Mouse (Mus musculus) heart, postnatal 0 days (tissue): Measurements from ENCODE around the gene Vangl2. TPM values are rescaled to one million over a fixed set of nuclear protein-coding genes. Genes with fewer than 3 reads are reported as not detected.
"Not testable (repeated sequence)": the region's sequence is repeated elsewhere in the genome, so short reads cannot be mapped to it uniquely, and the experiment has no call there.

ENCODE experiments used
- ATAC-seq: fragments of 200-750 bp; cut with Nextera tagmentation; 2 replicates; pipeline ENCODE4 v1.8.0; 2017; ENCODE audit warnings: low read depth, moderate number of reproducible peaks, moderate library complexity; ENCODE audit not compliant: insufficient read depth
- DNase-seq: peaks from one replicate; pipeline ENCODE4 v3.0.0-alpha.2; 2016; ENCODE audit warnings: low spot score
- H3K27ac ChIP-seq: fragments of 300-500 bp; sonication (generic); 2 replicates; pipeline ENCODE4 v1.5.1; 2014; ENCODE audit warnings: low read depth, mild to moderate bottlenecking
- H3K27me3 ChIP-seq: fragments of 300-500 bp; sonication (generic); 2 replicates; pipeline ENCODE4 v1.6.1; 2014; ENCODE audit warnings: low read length, mixed read lengths; ENCODE audit not compliant: control insufficient read depth, insufficient read depth
- H3K36me3 ChIP-seq: fragments of 300-500 bp; sonication (generic); replicated peaks from 2 replicates; pipeline ENCODE4 v1.6.1; 2014; ENCODE audit warnings: low read length, mixed read lengths; ENCODE audit not compliant: control insufficient read depth, insufficient read depth
- H3K4me1 ChIP-seq: fragments of 300-500 bp; sonication (generic); 2 replicates; pipeline ENCODE4 v1.6.1; 2014; ENCODE audit warnings: antibody characterized with exemption; ENCODE audit not compliant: control insufficient read depth, insufficient read depth
- H3K4me2 ChIP-seq: fragments of 300-500 bp; sonication (generic); 2 replicates; pipeline ENCODE4 v1.6.1; 2014; ENCODE audit warnings: low read depth, mild to moderate bottlenecking, low read length, moderate library complexity
- H3K4me3 ChIP-seq: fragments of 300-500 bp; sonication (generic); 2 replicates; pipeline ENCODE4 v1.5.1; 2014; ENCODE audit warnings: low read depth, low read length
- H3K9ac ChIP-seq: fragments of 300-500 bp; sonication (generic); replicated peaks from 2 replicates; pipeline ENCODE4 v1.6.1; 2014; ENCODE audit warnings: low read depth, low read length, mixed read lengths
- H3K9me3 ChIP-seq: fragments of 300-500 bp; sonication (generic); replicated peaks from 2 replicates; pipeline ENCODE4 v1.6.1; 2016; ENCODE audit warnings: low read length; ENCODE audit not compliant: control insufficient read depth
- CTCF ChIP-seq: IDR thresholded peaks from 2 replicates; pipeline ENCODE4 v1.5.1; 2016; ENCODE audit warnings: antibody characterized with exemption, control low read depth, low read depth
- EP300 ChIP-seq: IDR thresholded peaks from 2 replicates; pipeline ENCODE4 v1.6.1; 2016; ENCODE audit warnings: antibody characterized with exemption, low read depth
- WGBS: fragments of 180-500 bp; shearing (Covaris S2); extraction: QIAGEN DNeasy Blood & Tissue Kit; methylation state at CpG from one replicate; pipeline ENCODE4 v1.1.7; 2014; 5-methylcytosine and 5-hydroxymethylcytosine counted together
- polyA plus RNA-seq: library from polyadenylated mRNA; unstranded; fragments of >200 nt; fragmentation: Nextera tagmentation; extraction: Ambion mirVana; gene quantifications from 2 replicates; pipeline ENCODE4 v1.2.1, GENCODE M21; 2015
- total RNA-seq: library from RNA; depleted of rRNA; stranded (reverse); fragments of >200 nt; gene quantifications from 2 replicates; pipeline ENCODE4 v1.2.3, GENCODE M21; 2014; ENCODE audit warnings: low replicate concordance

Vangl2 gene
- total and polyA plus RNA-seq, 2 experiments from 2014 or later: 5.2 to 11.2 TPM

DNA sequence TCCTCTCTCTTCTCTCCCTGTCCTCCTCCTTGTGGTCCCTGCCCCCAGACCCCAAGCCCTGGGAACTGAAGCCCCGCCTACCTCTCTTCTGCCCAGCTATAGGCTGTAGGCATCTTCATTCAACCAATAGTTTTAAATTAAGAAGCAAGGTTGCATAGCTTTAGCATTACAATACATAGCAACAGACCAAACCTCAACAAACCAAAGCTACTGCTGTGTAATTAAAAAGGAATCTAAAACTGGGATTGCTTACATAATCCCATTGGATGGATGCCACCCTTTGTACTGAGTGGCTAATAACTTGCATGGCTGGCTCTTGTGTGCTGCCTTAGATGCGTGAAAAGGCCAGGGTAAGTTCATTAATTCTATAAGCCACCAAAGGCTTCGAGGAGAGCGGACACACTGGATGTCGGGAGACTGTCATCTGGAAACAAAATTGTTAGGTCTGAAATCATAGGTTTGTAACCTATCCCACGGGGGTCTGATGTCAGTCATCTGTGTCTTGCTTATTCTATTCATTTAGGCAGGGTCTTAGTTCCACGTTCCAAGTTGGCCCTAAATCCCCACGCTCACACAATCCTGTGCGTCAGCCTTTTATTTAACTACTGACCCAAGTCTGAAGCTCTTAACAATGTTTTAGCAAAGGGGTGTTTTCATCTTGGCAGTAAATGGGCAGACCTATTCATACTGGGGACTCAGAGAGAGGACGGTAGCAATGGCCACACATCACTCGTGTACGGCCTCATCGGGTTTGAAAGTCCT, 48.1 kb downstream of the Vangl2 start:
- H3K4me1 ChIP-seq: no peaks in the 10 kb centered on the region
- H3K9ac ChIP-seq: no peak overlapping the region
- 90% methylated on average over 13 of the region's 13 CpGs for WGBS
- no peak overlapping the region for H3K4me3 ChIP-seq
- TF ChIP-seq CTCF: no peak
- no peak for TF ChIP-seq EP300
- no peak overlapping the region for H3K27ac ChIP-seq
- H3K9me3 ChIP-seq: no peaks in the 10 kb centered on the region
- no peaks in the 10 kb centered on the region for H3K27me3 ChIP-seq
- ATAC-seq (no peak), DNase-seq (no peak)
- no peak overlapping the region for H3K4me2 ChIP-seq
- H3K36me3 ChIP-seq: no peaks in the 10 kb centered on the region

DNA sequence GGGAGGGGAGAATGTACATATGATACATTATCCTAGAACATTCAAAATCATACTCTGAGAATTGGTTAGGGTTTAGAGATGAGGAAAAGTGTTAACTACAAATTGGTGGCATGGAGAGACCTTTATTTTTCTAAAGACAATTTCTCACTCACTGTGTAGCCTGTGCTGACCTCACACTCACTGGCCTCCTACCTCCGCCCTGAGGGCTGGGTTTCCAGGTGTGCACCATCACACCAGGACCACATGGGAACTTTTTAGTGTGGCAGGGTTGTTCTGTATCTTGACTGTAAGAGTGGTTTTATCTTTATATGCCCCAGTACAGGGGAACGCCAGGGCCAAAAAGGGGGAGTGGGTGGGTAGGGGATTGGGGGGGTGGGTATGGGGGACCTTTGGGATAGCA, 50.4 kb downstream of the Vangl2 start:
- no peak for TF ChIP-seq CTCF
- TF ChIP-seq EP300: no peak
- ATAC-seq (no peak), DNase-seq (no peak)
- Histone ChIP-seq H3K36me3 (no peaks in the 10 kb centered on the region), H3K4me3 (no peak overlapping the region), H3K27ac (no peak overlapping the region), H3K4me2 (no peak overlapping the region), H3K9me3 (no peaks in the 10 kb centered on the region), H3K27me3 (no peaks in the 10 kb centered on the region), H3K4me1 (no peaks in the 10 kb centered on the region), H3K9ac (no peak overlapping the region)
- 74% methylated on average over 2 of the region's 2 CpGs for WGBS

DNA sequence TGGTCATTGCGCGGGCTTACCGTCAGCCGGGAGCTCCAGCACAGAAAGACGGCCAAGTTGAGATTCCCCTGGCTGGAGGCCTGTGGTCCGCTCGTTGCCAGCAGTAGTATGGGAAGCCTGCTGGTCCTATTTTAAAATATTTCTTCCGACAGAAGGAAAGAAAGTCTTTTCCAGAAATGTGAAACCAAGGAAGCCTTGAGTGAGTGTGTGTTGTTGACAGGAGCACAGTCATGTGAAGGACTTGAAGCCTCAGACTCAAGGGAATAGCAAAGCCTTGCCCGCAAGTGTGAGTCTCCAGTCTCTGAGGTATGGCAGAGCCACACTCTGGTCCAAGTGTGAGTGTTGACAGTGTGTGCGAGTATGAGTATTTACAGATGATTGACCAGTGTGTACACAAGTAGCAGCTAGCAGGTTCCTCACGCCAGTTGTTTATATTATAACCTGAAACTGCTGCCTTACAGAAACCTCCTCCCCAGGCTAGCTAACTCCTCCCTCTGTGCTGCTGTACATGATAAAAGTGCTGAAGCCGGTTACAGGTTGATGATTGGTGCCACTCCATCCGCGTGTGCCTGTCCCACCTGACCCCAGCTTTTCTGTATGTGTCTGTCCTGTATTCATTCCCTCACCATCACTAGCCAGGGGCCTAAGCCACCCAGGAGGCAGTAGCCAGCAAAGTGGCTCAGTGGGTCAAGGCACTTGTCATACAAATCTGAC, 51.3 kb downstream of the Vangl2 start:
- H3K4me3 ChIP-seq: no peak overlapping the region
- ATAC-seq: no peak
- H3K36me3 ChIP-seq: no peaks in the 10 kb centered on the region
- H3K9me3 ChIP-seq: no peaks in the 10 kb centered on the region
- no peak for TF ChIP-seq CTCF
- no peak for TF ChIP-seq EP300
- 87% methylated on average over 14 of the region's 14 CpGs for WGBS
- no peaks in the 10 kb centered on the region for H3K4me1 ChIP-seq
- no peak for DNase-seq
- no peak overlapping the region for H3K9ac ChIP-seq
- H3K27ac ChIP-seq: no peak overlapping the region
- H3K27me3 ChIP-seq: no peaks in the 10 kb centered on the region
- no peak overlapping the region for H3K4me2 ChIP-seq

DNA sequence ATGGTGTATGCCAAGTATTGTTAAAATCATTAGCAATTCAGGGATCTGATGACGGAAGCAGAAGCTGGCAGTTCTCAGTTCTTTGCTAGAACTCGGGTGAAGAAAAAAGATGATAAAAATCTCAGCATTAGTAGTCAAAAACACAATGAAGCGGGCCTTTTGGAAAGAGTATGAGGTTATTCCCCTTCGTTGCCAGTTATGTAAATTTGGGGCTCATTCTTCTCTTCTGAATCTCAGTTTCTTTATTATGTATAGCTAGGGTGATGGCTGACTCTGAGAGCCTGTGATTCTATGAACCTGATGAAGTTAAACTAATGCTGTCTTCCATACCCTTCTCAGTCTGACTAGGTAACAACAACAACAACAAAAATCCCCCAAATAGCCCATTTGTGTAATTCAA, 52.4 kb downstream of the Vangl2 start:
- ATAC-seq: no peak

DNA sequence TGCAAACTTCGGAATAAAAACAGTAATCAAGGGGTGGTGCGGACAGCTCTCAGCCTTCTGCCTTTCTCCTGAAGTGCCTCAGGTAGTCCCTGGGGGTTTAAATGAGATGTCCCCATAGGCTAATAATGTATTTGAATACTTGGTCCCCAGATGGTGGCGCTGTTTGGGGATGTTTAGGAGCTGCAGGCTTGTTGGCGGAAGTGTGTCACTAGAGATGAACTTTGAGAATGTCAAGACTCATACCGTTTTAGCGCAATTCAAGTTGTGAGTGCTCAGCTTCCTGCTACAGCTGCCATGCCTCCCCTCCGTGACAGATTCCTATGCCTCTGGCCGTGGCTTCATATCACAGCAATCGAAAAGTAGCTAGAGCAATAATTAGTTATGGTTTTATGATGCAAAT, 52.9 kb downstream of the Vangl2 start:
- Histone ChIP-seq H3K9me3 (no peaks in the 10 kb centered on the region), H3K9ac (no peak overlapping the region), H3K27me3 (no peaks in the 10 kb centered on the region), H3K27ac (no peak overlapping the region), H3K4me1 (no peaks in the 10 kb centered on the region), H3K4me2 (no peak overlapping the region), H3K36me3 (no peaks in the 10 kb centered on the region), H3K4me3 (no peak overlapping the region)
- DNase-seq (no peak), ATAC-seq (no peak)
- WGBS: 80% methylated on average over 9 of the region's 9 CpGs
- TF ChIP-seq EP300: no peak
- no peak for TF ChIP-seq CTCF

More for the DNA sequence above, 52.4 kb downstream of the Vangl2 start:
- no peak overlapping the region for H3K27ac ChIP-seq
- H3K4me2 ChIP-seq: no peak overlapping the region
- H3K9me3 ChIP-seq: no peaks in the 10 kb centered on the region
- H3K9ac ChIP-seq: no peak overlapping the region
- 82% methylated on average over 4 of the region's 4 CpGs for WGBS
- DNase-seq: no peak
- H3K4me1 ChIP-seq: no peaks in the 10 kb centered on the region
- no peaks in the 10 kb centered on the region for H3K36me3 ChIP-seq
- no peaks in the 10 kb centered on the region for H3K27me3 ChIP-seq
- no peak overlapping the region for H3K4me3 ChIP-seq
- TF ChIP-seq EP300: no peak
- TF ChIP-seq CTCF: no peak

DNA sequence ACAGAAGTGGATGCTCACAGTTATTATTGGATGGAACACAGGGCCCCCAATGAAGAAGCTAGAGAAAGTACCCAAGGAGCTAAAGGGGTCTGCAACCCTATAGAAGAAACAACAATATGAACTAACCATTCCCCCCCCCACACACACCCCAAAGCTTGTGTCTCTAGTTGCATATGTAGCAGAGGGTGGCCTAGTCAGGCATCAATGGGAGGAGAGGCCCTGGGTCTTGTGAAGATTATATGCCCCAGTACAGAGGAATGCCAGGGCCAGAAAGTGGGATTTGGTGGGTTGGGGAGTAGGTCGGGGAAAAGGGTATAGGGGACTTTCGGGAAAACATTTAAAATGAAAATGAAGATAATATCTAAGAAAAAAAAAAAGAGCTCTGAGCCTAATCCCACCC, 53.9 kb downstream of the Vangl2 start:
- H3K4me1 ChIP-seq, H3K4me2 ChIP-seq, H3K9me3 ChIP-seq, H3K9ac ChIP-seq, H3K4me3 ChIP-seq, H3K27me3 ChIP-seq, H3K27ac ChIP-seq, ATAC-seq, DNase-seq, H3K36me3 ChIP-seq: not testable (repeated sequence)
- WGBS: 94% methylated on average over 2 of the region's 2 CpGs
